ENCODE assay signal across 8 mouse cellular contexts in genomic region chr10:89443623-89444151, GRCm38 (mm10). TPM values are rescaled to one million over a fixed set of nuclear protein-coding genes. Genes with fewer than 3 reads are reported as not detected.
DNase-seq lines count a peak whose midpoint lies in the region; ATAC-seq and TF ChIP-seq lines count a peak whose summit lies in the region.

Gene Gas2l3 (minus strand): TSS chr10:89443967.

- ATAC-seq in erythroblast, adult 5-6 weeks (replicated peaks; ENCODE audit: low FRiP score, poor library complexity, severe bottlenecking): peak; percentile 94
- ATAC-seq in heart, embryonic 11.5 days (replicated peaks; ENCODE audit: insufficient number of reproducible peaks, low FRiP score, low TSS enrichment): peak; percentile 92
- peak; percentile 97 for ATAC-seq in kidney, embryonic 15.5 days (replicated peaks; ENCODE audit: low FRiP score)
- ATAC-seq in limb, embryonic 15.5 days (ENCODE audit: insufficient number of reproducible peaks, low FRiP score, low TSS enrichment, low read depth): peak; percentile 84
- peak; percentile 94 for ATAC-seq in midbrain, postnatal 0 days (ENCODE audit: low FRiP score)

- H3K79me2 ChIP-seq in C2C12 (ENCODE audit: control insufficient read depth, insufficient read depth): peaks cover 45% of the 10 kb centered on the region

- H3ac ChIP-seq in C2C12 (ENCODE audit: control insufficient read depth, insufficient read length, low read depth): peak within 1 kb of the TSS; percentile 76

- peak; percentile 95 for DNase-seq in brain, embryonic 14.5 days (ENCODE audit: low read depth)
- peak; percentile 85 for DNase-seq in midbrain, postnatal 0 days (ENCODE audit: low spot score)
- DNase-seq in spleen, postnatal 10 days (ENCODE audit: low spot score in 2 of 2): peak; percentile 82 to 91

- H3K4me2 ChIP-seq in heart, embryonic 11.5 days: peak within 1 kb of the TSS; percentile 85
- H3K4me2 ChIP-seq in kidney, embryonic 15.5 days: peak within 1 kb of the TSS; percentile 91
- peak within 1 kb of the TSS; percentile 96 for H3K4me2 ChIP-seq in limb, embryonic 15.5 days
- H3K4me2 ChIP-seq in midbrain, postnatal 0 days (ENCODE audit: low read depth, low read length, poor library complexity, severe bottlenecking): peak within 1 kb of the TSS; percentile 93

- H3K36me3 ChIP-seq in C2C12 (ENCODE audit: control insufficient read depth, insufficient read depth): no peaks in the 10 kb centered on the region
- H3K36me3 ChIP-seq in heart, embryonic 11.5 days (ENCODE audit: control insufficient read depth, insufficient read depth, low read length): no peaks in the 10 kb centered on the region
- H3K36me3 ChIP-seq in kidney, embryonic 15.5 days: no peaks in the 10 kb centered on the region
- 0 out of 2 replicates have a peak, but pooled peaks cover 4% of the 10 kb centered on the region for H3K36me3 ChIP-seq in limb, embryonic 15.5 days
- H3K36me3 ChIP-seq in midbrain, postnatal 0 days (ENCODE audit: insufficient read depth, low read length): no peaks in the 10 kb centered on the region

- H3K9ac ChIP-seq in heart, embryonic 11.5 days (ENCODE audit: low read depth, low read length): peak within 1 kb of the TSS; percentile 85
- peak within 1 kb of the TSS; percentile 61 for H3K9ac ChIP-seq in kidney, embryonic 15.5 days
- peak within 1 kb of the TSS; percentile 58 for H3K9ac ChIP-seq in limb, embryonic 15.5 days
- H3K9ac ChIP-seq in midbrain, postnatal 0 days (replicated peaks; ENCODE audit: low read length, poor library complexity, severe bottlenecking): peak within 1 kb of the TSS; percentile 68

- peak within 1 kb of the TSS; percentile 68 for H3K4me3 ChIP-seq in C2C12 (ENCODE audit: insufficient read depth, poor library complexity, severe bottlenecking)
- peak within 1 kb of the TSS; percentile 81 for H3K4me3 ChIP-seq in heart, embryonic 11.5 days (ENCODE audit: low read depth, low read length)
- peak within 1 kb of the TSS; percentile 80 for H3K4me3 ChIP-seq in kidney, embryonic 15.5 days (replicated peaks)
- H3K4me3 ChIP-seq in limb, embryonic 15.5 days: peak within 1 kb of the TSS; percentile 74
- peak within 1 kb of the TSS; percentile 57 for H3K4me3 ChIP-seq in midbrain, postnatal 0 days (ENCODE audit: low read depth, low read length)

- H3K27ac ChIP-seq in heart, embryonic 11.5 days (ENCODE audit: low read depth, low read length): peak within 1 kb of the TSS; percentile 70
- peak within 1 kb of the TSS; percentile 85 for H3K27ac ChIP-seq in kidney, embryonic 15.5 days
- H3K27ac ChIP-seq in limb, embryonic 15.5 days: peak within 1 kb of the TSS; percentile 76
- no peak within 1 kb of the TSS for H3K27ac ChIP-seq in midbrain, postnatal 0 days (ENCODE audit: low read depth, low read length)

- no peaks in the 10 kb centered on the region for H3K27me3 ChIP-seq in C2C12 (ENCODE audit: control insufficient read depth, insufficient read depth, insufficient read length)
- no peaks in the 10 kb centered on the region for H3K27me3 ChIP-seq in heart, embryonic 11.5 days (ENCODE audit: control insufficient read depth, insufficient read depth, low read length)
- H3K27me3 ChIP-seq in kidney, embryonic 15.5 days: no peaks in the 10 kb centered on the region
- no peaks in the 10 kb centered on the region for H3K27me3 ChIP-seq in limb, embryonic 15.5 days
- H3K27me3 ChIP-seq in midbrain, postnatal 0 days (ENCODE audit: insufficient read depth, low read length): peaks cover 9% of the 10 kb centered on the region; the same call in 1 of the 2 replicates

- peaks cover 6% of the 10 kb centered on the region for H3K4me1 ChIP-seq in heart, embryonic 11.5 days (ENCODE audit: control insufficient read depth, insufficient read depth, low read length)
- peaks cover 14% of the 10 kb centered on the region for H3K4me1 ChIP-seq in kidney, embryonic 15.5 days
- peaks cover 13% of the 10 kb centered on the region; the same call in 1 of the 2 replicates for H3K4me1 ChIP-seq in limb, embryonic 15.5 days
- H3K4me1 ChIP-seq in midbrain, postnatal 0 days (ENCODE audit: insufficient read depth, low read length): no peaks in the 10 kb centered on the region

- no peaks in the 10 kb centered on the region for H3K9me3 ChIP-seq in heart, embryonic 11.5 days (replicated peaks; ENCODE audit: control insufficient read depth, low read length)
- H3K9me3 ChIP-seq in kidney, embryonic 15.5 days (replicated peaks): no peaks in the 10 kb centered on the region
- no peaks in the 10 kb centered on the region for H3K9me3 ChIP-seq in limb, embryonic 15.5 days
- no peaks in the 10 kb centered on the region for H3K9me3 ChIP-seq in midbrain, postnatal 0 days (ENCODE audit: low read length)

- TF ChIP-seq CTCF in C2C12 (IDR thresholded peaks at IDR 0.05; ENCODE audit: control insufficient read depth, insufficient read depth, insufficient read length): no peak
- TF ChIP-seq CTCF in brain, embryonic 14.5 days (IDR thresholded peaks at IDR 0.05; ENCODE audit: borderline replicate concordance, extremely low read depth, insufficient read depth, insufficient read length): 0 out of 2 replicates have a peak, but pooled peaks have one; percentile 6
- no peak for TF ChIP-seq CTCF in midbrain, postnatal 0 days (IDR thresholded peaks at IDR 0.05)

- WGBS in heart, embryonic 11.5 days (ENCODE audit: insufficient replicate concordance): under 1% methylated on average over 39 of the region's 39 CpGs
- under 1% methylated on average over 39 of the region's 39 CpGs for WGBS in kidney, embryonic 15.5 days
- WGBS in limb, embryonic 15.5 days: 0% methylated on average over 39 of the region's 39 CpGs
- WGBS in midbrain, postnatal 0 days: under 1% methylated on average over 39 of the region's 39 CpGs

- peaks cover 21% of the 10 kb centered on the region for H3K79me3 ChIP-seq in C2C12 (ENCODE audit: low read depth)

- 0 out of 2 replicates have a peak, but pooled peaks have one; percentile 29 for TF ChIP-seq POLR2A in brain, embryonic 14.5 days (IDR thresholded peaks at IDR 0.05; ENCODE audit: borderline replicate concordance, extremely low read depth, insufficient read depth, insufficient read length, poor library complexity, severe bottlenecking)

TF ChIP-seq in C2C12, 6 proteins besides CTCF, POLR2A, EP300 and RAD21:
- no peak for TF ChIP-seq FOSL1 (IDR thresholded peaks at IDR 0.05; ENCODE audit: insufficient read depth, low read length, poor library complexity, severe bottlenecking)
TF ChIP-seq in C2C12: peak in this region for 0.

RNA-seq across cellular contexts. Expression of gene Gas2l3, which starts in this region (rescaled TPM):
- 4.4 TPM for polyA plus RNA-seq in C2C12 (2012; fragmentation: generic; extraction: Trizol)
- polyA plus RNA-seq in brain, embryonic 14.5 days (2012; rRNA removed): 3.6 and 4.4 TPM in 2 replicates
- 6.3 and 7.7 TPM in 2 replicates for total RNA-seq in erythroblast, adult 5-6 weeks (2015; ENCODE audit: low replicate concordance)
- total RNA-seq in erythroblast, adult 5-6 weeks (2017; ENCODE audit: low replicate concordance): 7.4 and 14.8 TPM in 2 replicates
- polyA plus RNA-seq in heart, embryonic 11.5 days (2014; fragmentation: Nextera tagmentation; extraction: Ambion mirVana): 15.3 and 17.6 TPM in 2 replicates
- polyA plus RNA-seq in kidney, embryonic 15.5 days (2015; fragmentation: Nextera tagmentation; extraction: Ambion mirVana): 18.9 and 19.6 TPM in 2 replicates
- polyA plus RNA-seq in limb, embryonic 15.5 days (2015; fragmentation: Nextera tagmentation; extraction: Ambion mirVana): 15.1 and 16.2 TPM in 2 replicates
- 3.7 and 7.0 TPM in 2 replicates for total RNA-seq in midbrain, postnatal 0 days (2014; rRNA removed)
- 1.6 and 1.7 TPM in 2 replicates for polyA plus RNA-seq in midbrain, postnatal 0 days (2015; fragmentation: Nextera tagmentation; extraction: Ambion mirVana)
